Mouse (Mus musculus) kidney, adult 2 months (tissue): ENCODE results near the gene Gm36176. TPM values are rescaled to one million over a fixed set of nuclear protein-coding genes. Genes with fewer than 3 reads are reported as not detected.
"Not testable (repeated sequence)": the region's sequence is repeated elsewhere in the genome, so short reads cannot be mapped to it uniquely, and the experiment has no call there.

Experiments used
- DNase-seq: peaks from one replicate; pipeline ENCODE4 v3.0.0; 2021
- H3K27ac ChIP-seq: fragments of 200-500 bp; 2 replicates; pipeline ENCODE4 v1.5.1; 2012; ENCODE audit warnings: low read depth, low read length, control low read depth, inconsistent platforms; ENCODE audit not compliant: insufficient read depth
- H3K27me3 ChIP-seq: fragments of 200-500 bp; replicated peaks from 2 replicates; pipeline ENCODE4 v1.6.1; 2012; ENCODE audit warnings: mild to moderate bottlenecking, moderate library complexity, low read length, inconsistent platforms; ENCODE audit not compliant: control insufficient read depth, insufficient read depth
- H3K36me3 ChIP-seq: fragments of 200-500 bp; 2 replicates; pipeline ENCODE4 v1.6.1; 2012; ENCODE audit warnings: mild to moderate bottlenecking, moderate library complexity, low read length, inconsistent platforms; ENCODE audit not compliant: control insufficient read depth, insufficient read depth
- H3K4me1 ChIP-seq: fragments of 200-500 bp; 2 replicates; pipeline ENCODE4 v1.6.1; 2011; ENCODE audit warnings: low read length; ENCODE audit not compliant: control insufficient read depth, insufficient read depth
- H3K4me3 ChIP-seq: fragments of 200-500 bp; 2 replicates; pipeline ENCODE4 v1.5.1; 2011; ENCODE audit warnings: mild to moderate bottlenecking, low read depth, low read length, control low read depth; ENCODE audit not compliant: insufficient read depth
- CTCF ChIP-seq: fragments of 200-500 bp; conservative IDR thresholded peaks from 2 replicates; pipeline ENCODE4 v1.5.1; 2011; ENCODE audit warnings: low read depth, mild to moderate bottlenecking, control low read depth, low read length, moderate library complexity, mixed read lengths; ENCODE audit not compliant: insufficient read depth, insufficient read length
- POLR2A ChIP-seq: fragments of 200-500 bp; IDR thresholded peaks from one replicate; pipeline ENCODE4 v1.6.1; 2011; ENCODE audit warnings: low read depth, low read length, control low read depth
- WGBS: fragments of 180-500 bp; shearing (Covaris S2); methylation state at CpG from one replicate; pipeline ENCODE4 v1.1.7; 2018; 5-methylcytosine and 5-hydroxymethylcytosine counted together
- polyA plus RNA-seq: library from polyadenylated mRNA; depleted of rRNA; stranded (reverse); fragments of >200 nt; gene quantifications from 2 replicates; pipeline ENCODE4 v1.2.3, GENCODE M21; 2012; rRNA removed

Gene Gm36176
- polyA plus RNA-seq, result not detected in 2 replicates

DNA sequence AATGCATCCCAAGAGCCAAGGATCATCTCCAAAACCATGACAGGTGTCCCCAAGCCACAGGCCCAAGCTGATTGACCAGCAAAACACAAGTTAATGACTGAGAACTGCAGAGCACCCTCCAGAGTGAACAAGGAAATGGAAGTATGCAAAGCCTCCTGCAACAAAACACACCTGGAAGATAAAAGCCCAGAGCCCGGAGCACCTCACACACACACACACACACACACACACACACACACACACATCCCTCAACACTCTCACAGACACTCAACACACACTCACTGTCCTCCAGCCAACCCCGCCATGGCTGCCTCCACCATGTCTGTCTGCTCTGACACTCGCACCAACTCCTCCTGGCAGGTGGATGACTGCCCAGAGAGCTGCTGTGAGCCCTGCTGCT is at the start of gene Gm36176:
Gm36176 (plus strand) TSS at position 301 of the 400 bp plus-strand sequence.
- no peak within 1 kb of the TSS for H3K4me3 ChIP-seq
- no peaks in the 10 kb centered on the region for H3K4me1 ChIP-seq
- H3K36me3 ChIP-seq, result no peaks in the 10 kb centered on the region
- TF ChIP-seq POLR2A (no peak), CTCF (no peak)
- no peak within 1 kb of the TSS for H3K27ac ChIP-seq
- H3K27me3 ChIP-seq, result no peaks in the 10 kb centered on the region
- WGBS, result 80% methylated on average over 3 of the region's 3 CpGs
- no peak for DNase-seq

GRCm38 (mm10) chr10:77797677-77798076 is 48.9 kb upstream of the Gm36176 start:
- Histone ChIP-seq H3K4me3 (no peak overlapping the region), H3K36me3 (no peaks in the 10 kb centered on the region), H3K4me1 (no peaks in the 10 kb centered on the region), H3K27ac (no peak overlapping the region), H3K27me3 (no peaks in the 10 kb centered on the region)
- no peak for DNase-seq
- 33% methylated on average over 3 of the region's 3 CpGs for WGBS
- TF ChIP-seq CTCF (no peak), POLR2A (no peak)

- H3K27ac ChIP-seq, H3K27me3 ChIP-seq, H3K4me1 ChIP-seq, H3K4me3 ChIP-seq, DNase-seq, H3K36me3 ChIP-seq: not testable (repeated sequence)
- WGBS, result 70% methylated on average over 3 of the region's 3 CpGs
These were observed 48.3 kb upstream of the Gm36176 start for GRCm38 (mm10) chr10:77798164-77798920.

DNA sequence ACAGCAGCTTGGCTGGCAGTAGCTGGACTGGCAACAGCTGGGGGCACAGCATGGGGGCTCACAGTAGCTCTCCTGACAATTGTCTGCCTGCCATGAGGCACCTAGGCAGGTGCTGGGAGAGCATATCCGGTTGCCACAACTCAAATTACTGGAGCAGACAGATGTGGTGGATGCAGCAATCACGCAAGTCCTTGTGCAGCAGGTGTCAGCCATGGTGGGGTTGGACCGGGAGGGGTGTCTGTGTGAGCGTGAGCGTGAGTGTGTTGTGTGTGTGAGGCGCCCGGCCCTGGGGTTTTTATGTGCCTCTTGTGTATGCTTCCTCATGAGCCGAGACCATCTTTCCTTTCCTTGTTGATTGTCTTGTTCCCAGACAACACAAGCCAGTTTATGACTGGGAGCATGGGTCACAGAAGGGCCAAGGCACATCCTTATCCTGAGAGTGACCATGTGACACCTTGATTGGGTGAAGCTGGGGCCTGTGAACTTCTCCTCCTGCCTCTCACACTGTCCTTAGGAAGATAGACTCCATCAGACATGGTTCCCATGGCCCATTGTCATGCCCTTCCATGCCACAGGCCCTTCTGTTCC is 47.6 kb upstream of the Gm36176 start, which contains the start of gene Gm19668:
Gm19668 (minus strand) TSS at position 213 of the 588 bp plus-strand sequence.
- H3K27me3 ChIP-seq, result no peaks in the 10 kb centered on the region
- no peaks in the 10 kb centered on the region for H3K36me3 ChIP-seq
- WGBS, result 56% methylated on average over 8 of the region's 8 CpGs
- no peak within 1 kb of the TSS for H3K4me3 ChIP-seq
- TF ChIP-seq CTCF (no peak), POLR2A (no peak)
- DNase-seq, result no peak
- no peaks in the 10 kb centered on the region for H3K4me1 ChIP-seq
- no peak within 1 kb of the TSS for H3K27ac ChIP-seq

- no peaks in the 10 kb centered on the region for H3K4me1 ChIP-seq
- 59% methylated on average over 3 of the region's 3 CpGs for WGBS
- TF ChIP-seq POLR2A, result no peak
- TF ChIP-seq CTCF, result no peak
- H3K27ac ChIP-seq, result no peak overlapping the region
- no peak overlapping the region for H3K4me3 ChIP-seq
- no peaks in the 10 kb centered on the region for H3K36me3 ChIP-seq
- DNase-seq, result peak; percentile 4
- no peaks in the 10 kb centered on the region for H3K27me3 ChIP-seq
These were observed 42.5 kb upstream of the Gm36176 start for GRCm38 (mm10) chr10:77804095-77804494.

- Histone ChIP-seq H3K4me3 (no peak within 1 kb of the TSS), H3K4me1 (no peaks in the 10 kb centered on the region), H3K27me3 (no peaks in the 10 kb centered on the region), H3K36me3 (no peaks in the 10 kb centered on the region), H3K27ac (no peak within 1 kb of the TSS)
- DNase-seq, result no peak
- 70% methylated on average over 5 of the region's 5 CpGs for WGBS
- TF ChIP-seq CTCF, result no peak
- TF ChIP-seq POLR2A, result no peak
These were observed 34.9 kb upstream of the Gm36176 start, which contains the start of gene Gm9507 for GRCm38 (mm10) chr10:77811743-77812142. Gene Gm9507 (minus strand): TSS chr10:77811843.

DNA sequence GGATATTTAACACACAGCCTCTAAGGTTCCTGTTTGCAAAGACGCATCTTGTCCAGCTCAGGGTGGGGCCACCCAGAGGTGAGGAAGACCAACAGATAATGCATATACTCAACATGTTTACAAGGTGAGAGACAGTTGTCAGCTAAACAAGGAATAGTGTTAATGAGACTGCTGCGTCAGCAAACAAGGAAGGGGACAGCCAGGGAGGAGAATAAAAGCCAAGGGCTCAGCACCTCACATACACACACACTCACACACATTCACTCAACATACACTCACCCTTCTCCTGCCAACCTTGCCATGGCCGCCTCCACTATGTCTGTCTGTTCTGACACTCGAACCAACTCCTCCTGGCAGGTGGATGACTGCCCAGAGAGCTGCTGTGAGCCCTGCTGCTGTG is 32.2 kb upstream of the Gm36176 start, which contains the start of gene Gm2696:
Gm2696 (plus strand) TSS at position 301 of the 400 bp plus-strand sequence.
- H3K4me3 ChIP-seq, result no peak within 1 kb of the TSS
- TF ChIP-seq CTCF, result no peak
- no peak for TF ChIP-seq POLR2A
- WGBS, result 63% methylated on average over 4 of the region's 4 CpGs

More for the DNA sequence above, 32.2 kb upstream of the Gm36176 start, which contains the start of gene Gm2696:
- Histone ChIP-seq H3K36me3 (no peaks in the 10 kb centered on the region), H3K4me1 (no peaks in the 10 kb centered on the region), H3K27ac (no peak within 1 kb of the TSS), H3K27me3 (no peaks in the 10 kb centered on the region)
- DNase-seq, result no peak
